Mouse (Mus musculus) limb, embryonic 10.5 days (tissue): ENCODE measurements around the gene Sorl1. TPM values are rescaled to one million over a fixed set of nuclear protein-coding genes. Genes with fewer than 3 reads are reported as not detected.

Experiments used
- DNase-seq: peaks from one replicate; pipeline ENCODE4 v3.0.0-alpha.2; 2017; ENCODE audit warnings: low spot score
- H3K27ac ChIP-seq: fragments of 300-500 bp; sonication (generic); 2 replicates; pipeline ENCODE4 v1.5.1; 2016; ENCODE audit warnings: mild to moderate bottlenecking
- H3K27me3 ChIP-seq: fragments of 300-500 bp; sonication (generic); 2 replicates; pipeline ENCODE4 v1.6.1; 2016; ENCODE audit warnings: low read depth, mild to moderate bottlenecking; ENCODE audit not compliant: poor library complexity, severe bottlenecking
- H3K36me3 ChIP-seq: fragments of 300-500 bp; sonication (generic); 2 replicates; pipeline ENCODE4 v1.6.1; 2016; ENCODE audit warnings: mild to moderate bottlenecking, moderate library complexity
- H3K4me1 ChIP-seq: fragments of 300-500 bp; sonication (generic); 2 replicates; pipeline ENCODE4 v1.6.1; 2016
- H3K4me3 ChIP-seq: fragments of 300-500 bp; sonication (generic); 2 replicates; pipeline ENCODE4 v1.5.1; 2016; ENCODE audit warnings: mild to moderate bottlenecking, moderate library complexity
- H3K9me3 ChIP-seq: fragments of 300-500 bp; sonication (generic); replicated peaks from 2 replicates; pipeline ENCODE4 v1.6.1; 2016; ENCODE audit warnings: mild to moderate bottlenecking
- WGBS: fragments of 180-500 bp; shearing (Covaris S2); methylation state at CpG from one replicate; pipeline ENCODE4 v1.1.7; 2016; 5-methylcytosine and 5-hydroxymethylcytosine counted together
- polyA plus RNA-seq: library from polyadenylated mRNA; unstranded; fragments of >200 nt; fragmentation: Nextera tagmentation; extraction: Ambion mirVana; gene quantifications from 2 replicates; pipeline ENCODE4 v1.2.1, GENCODE M21; 2016

Gene Sorl1
- polyA plus RNA-seq, 1 experiment from 2014 or later: 6.6 TPM

GRCm38 (mm10) chr9:41922416-41922815 is 201.7 kb downstream of the Sorl1 start:
- Histone ChIP-seq H3K27ac (peak overlapping the region; percentile 89), H3K36me3 (no peaks in the 10 kb centered on the region), H3K4me3 (no peak overlapping the region), H3K4me1 (peaks cover 43% of the 10 kb centered on the region), H3K27me3 (no peaks in the 10 kb centered on the region), H3K9me3 (no peaks in the 10 kb centered on the region)
- 83% methylated on average over 6 of the region's 6 CpGs for WGBS
- no peak for DNase-seq

GRCm38 (mm10) chr9:41918657-41919380 is 205.3 kb downstream of the Sorl1 start:
- Histone ChIP-seq H3K4me3 (no peak overlapping the region), H3K27ac (peak overlapping the region; percentile 85), H3K36me3 (no peaks in the 10 kb centered on the region), H3K4me1 (peaks cover 23% of the 10 kb centered on the region), H3K9me3 (no peaks in the 10 kb centered on the region), H3K27me3 (no peaks in the 10 kb centered on the region)
- WGBS: 82% methylated on average over 14 of the region's 14 CpGs
- no peak for DNase-seq

- Histone ChIP-seq H3K9me3 (no peaks in the 10 kb centered on the region), H3K4me3 (no peak overlapping the region), H3K27me3 (no peaks in the 10 kb centered on the region), H3K27ac (peak overlapping the region; percentile 85), H3K4me1 (peaks cover 22% of the 10 kb centered on the region), H3K36me3 (no peaks in the 10 kb centered on the region)
- no peak for DNase-seq
- WGBS: 70% methylated on average over 4 of the region's 4 CpGs
These were observed 205.9 kb downstream of the Sorl1 start for GRCm38 (mm10) chr9:41918155-41918554.

- 83% methylated on average over 8 of the region's 8 CpGs for WGBS
- H3K9me3 ChIP-seq: no peaks in the 10 kb centered on the region
- no peak overlapping the region for H3K4me3 ChIP-seq
- H3K27ac ChIP-seq: peak overlapping the region; percentile 70; the same call in 1 of the 2 replicates
- no peaks in the 10 kb centered on the region for H3K27me3 ChIP-seq
- H3K36me3 ChIP-seq: no peaks in the 10 kb centered on the region
- peaks cover 29% of the 10 kb centered on the region for H3K4me1 ChIP-seq
- DNase-seq: no peak
These were observed 208.5 kb downstream of the Sorl1 start for GRCm38 (mm10) chr9:41915571-41915970.

Other genes with a start within 250 kb of the Sorl1 start
- gene Sc5d, start 140.0 kb upstream of the Sorl1 start, polyA plus RNA-seq: 56.9 and 63.2 TPM in 2 replicates